Mouse (Mus musculus) layer of hippocampus, adult 18-20 months (tissue): ENCODE measurements at regions not wholly inside any gene's neighbourhood (a gene's known extent, or its start where the extent isn't known, plus 50 kb on each side); places are given as distances from the start of the nearest gene placed in this dataset.

Experiments
- DNase-seq, 2 experiments: peaks; one replicate each; pipeline ENCODE4 v3.0.0; 2022; ENCODE audit warnings: low spot score in 2 of 2

DNA sequence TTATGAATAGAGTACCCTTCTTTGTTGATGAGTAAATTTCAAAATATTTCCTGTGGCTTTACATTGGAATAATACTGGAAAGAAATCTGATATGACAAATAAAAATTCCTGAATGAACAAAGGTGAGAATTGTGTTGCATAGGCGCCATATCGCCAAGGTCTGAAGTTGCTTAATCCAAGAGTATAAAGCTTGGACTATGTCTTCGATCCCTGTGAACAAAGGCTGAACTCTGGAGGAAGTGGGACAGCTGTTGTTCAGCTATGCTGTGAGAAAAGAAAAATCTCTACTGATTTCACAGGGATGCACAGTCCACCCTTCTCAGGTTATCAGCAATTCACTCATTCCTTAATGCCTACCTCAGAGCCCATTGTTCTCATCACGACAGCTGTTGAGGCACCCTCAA lies 319.3 kb upstream of the Gm9747 start:
- DNase-seq = no peak

DNA sequence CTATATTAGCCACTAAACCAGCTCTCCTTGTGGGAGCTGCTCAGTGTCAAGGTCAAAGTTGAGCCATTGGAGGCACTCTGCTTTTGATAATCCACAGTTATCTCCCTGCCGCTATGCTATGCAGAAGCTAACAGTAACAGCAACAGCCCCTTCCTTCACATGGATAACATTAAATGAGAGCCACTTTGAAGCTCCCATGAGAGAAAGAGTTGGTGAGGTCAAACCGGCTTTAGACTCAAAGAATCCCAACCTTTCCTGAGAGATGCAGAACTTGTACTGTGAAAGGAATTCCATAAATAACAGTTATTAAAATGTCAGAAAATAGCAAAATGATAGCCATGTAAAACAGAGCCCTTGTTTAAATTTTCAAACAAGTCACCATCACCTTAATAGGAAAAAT lies 316.1 kb upstream of the Gm9747 start:
- DNase-seq = no peak

DNA sequence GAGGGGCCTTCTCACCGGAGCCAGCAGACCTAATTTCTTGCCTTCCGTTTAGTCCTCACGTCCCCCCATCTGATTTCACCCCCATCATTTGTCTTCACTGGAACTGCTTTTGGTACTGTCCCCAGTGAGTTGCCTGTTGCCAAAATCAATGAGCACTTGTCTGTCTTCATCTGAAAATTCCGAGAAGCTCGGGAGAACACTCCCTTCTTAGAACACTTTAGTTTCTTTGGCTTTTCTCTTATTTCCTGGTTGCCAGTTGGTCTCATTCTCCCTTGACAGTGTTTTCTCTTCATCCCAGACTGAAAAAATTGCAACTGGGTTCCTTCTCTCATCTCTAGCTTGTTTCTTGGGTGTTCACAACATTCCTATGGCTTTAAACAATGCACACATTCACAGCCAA lies 305.2 kb upstream of the Gm9747 start:
- no peak for DNase-seq

DNA sequence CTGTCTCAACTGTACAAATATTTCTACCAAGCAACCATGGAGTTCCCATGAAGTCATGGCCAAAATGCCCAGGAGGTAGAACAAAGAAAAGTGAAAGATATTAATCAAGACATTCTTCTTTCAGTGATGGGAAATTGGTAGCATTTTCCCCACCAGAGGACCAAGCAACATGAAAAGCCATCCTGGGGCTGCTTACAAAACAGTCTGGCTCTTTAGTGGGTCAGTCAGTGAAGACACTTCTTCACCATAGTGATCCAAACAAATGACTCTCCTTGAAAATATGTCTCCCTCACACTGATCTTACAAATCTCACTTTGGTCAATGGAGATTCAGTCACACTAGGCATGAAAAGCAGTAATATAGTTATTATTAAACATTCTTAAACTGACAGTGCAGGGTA lies 299.8 kb upstream of the Gm9747 start:
- DNase-seq = no peak

DNA sequence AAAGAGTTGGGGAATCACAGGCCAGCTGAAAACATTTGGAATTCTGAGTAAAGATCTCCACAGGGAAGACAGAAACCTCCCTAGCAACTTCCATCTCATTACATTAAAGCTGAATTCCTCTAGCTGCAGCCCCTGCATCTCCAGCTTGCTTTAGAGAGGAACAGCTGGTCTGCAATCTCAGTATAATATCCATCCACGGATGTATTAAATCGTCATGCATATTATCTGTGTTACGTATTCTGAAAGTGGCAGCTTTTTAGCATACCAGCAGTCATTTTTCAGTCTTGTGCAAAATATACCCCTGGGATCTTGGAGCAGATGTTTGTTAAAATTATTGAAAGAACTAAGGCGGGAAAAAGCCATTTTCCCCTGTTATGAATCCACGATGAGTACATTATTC lies 287.7 kb upstream of the Gm9747 start:
- no peak for DNase-seq

DNA sequence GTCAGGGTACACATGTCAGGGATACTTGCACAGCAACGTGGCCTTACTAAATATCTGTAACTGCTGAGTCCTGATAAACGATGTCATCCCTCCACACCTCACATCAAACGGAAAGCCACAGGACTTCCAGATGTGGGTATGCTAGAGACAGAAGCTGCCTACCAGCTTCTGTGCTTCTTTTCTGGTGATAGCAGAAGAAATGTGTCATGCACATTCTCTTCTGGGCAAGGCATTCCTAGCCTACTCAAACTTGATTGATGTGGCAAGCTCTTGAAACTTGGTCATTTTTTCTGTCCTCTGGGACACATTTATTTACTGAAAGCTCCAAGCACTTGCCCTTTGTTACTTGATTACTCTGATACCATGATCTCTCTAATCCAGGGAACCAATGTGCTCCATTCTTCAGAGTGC lies 282.8 kb upstream of the Gm9747 start:
- DNase-seq = no peak

DNA sequence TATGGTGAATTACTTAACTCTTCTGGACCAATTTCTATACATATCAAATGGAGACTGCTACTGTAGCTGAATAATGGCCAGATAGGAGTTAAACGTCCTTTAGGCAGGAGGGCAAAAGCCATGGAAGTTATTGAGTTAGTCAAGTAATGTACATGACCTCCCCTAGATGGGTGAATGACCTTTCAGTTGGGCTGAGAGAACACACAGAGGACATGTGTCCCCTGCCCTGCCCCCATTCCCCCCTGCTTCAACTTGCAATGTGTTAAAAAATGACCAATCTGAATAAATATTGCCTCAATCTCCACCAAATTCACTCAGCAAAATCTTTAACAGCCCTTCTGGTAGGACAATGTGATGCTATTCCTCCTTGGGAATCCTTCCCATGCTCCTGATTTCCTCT lies 282.1 kb upstream of the Gm9747 start:
- DNase-seq = no peak

DNA sequence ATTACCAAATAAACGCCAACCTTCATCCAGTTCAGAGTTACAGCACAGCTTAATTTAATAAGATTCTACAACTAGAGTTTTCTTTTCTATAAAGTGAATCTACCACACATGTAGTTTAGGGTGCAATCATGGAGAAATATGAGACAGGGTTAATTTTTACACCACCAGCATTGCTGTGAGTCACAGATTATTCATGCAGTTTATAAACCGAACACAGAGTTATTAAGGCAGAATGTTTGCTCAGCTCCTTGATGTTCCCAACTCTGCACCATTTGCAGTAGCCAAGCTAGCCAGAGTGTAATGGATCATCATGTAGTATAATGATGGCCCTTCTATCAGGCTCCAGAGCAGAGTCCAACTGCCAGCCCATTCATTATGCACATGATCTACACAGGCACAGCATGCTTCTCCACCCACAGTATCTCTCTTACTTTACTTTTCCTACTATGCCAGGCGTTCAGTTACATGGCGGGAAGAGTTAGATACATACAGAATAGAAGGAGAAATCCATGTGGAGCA lies 281.4 kb upstream of the Gm9747 start:
- no peak for DNase-seq

DNA sequence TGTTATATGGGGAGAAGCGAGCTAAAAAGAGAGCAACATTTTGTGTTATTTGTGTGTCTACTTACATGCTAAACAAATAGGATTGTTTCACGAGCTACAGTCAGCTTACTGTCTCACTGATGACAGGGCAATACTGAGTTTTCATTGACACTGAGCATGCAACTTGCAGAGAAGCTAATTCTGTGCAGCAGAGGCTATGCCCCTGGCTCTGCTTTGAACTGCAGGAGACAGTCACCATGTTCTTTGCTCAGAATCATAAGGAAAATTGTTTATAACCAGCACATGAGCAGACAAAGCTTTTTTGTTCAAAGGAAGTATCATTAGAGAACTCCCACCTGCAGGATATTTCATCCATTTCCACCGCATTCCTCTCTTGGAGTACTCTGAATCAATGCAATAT lies 280.8 kb upstream of the Gm9747 start:
- no peak for DNase-seq

DNA sequence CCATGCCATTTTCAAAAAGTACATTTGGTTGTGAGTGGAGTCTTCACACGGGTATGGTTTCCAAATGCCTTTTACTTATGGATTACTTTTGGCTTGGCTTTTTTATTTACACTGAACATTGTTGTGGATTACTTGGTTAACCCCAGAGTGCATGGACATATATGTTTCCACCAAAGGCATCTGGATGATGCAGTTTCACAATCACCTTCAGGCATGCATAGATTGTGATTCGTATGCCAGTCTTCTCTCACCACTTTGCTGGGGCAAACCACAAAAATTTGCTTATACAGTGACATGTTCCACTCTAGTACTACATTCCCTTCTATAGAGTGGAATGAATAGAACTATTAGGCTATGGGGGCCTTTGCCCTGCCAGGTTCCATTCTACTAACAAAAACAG lies 278.4 kb upstream of the Gm9747 start:
- no peak for DNase-seq

DNA sequence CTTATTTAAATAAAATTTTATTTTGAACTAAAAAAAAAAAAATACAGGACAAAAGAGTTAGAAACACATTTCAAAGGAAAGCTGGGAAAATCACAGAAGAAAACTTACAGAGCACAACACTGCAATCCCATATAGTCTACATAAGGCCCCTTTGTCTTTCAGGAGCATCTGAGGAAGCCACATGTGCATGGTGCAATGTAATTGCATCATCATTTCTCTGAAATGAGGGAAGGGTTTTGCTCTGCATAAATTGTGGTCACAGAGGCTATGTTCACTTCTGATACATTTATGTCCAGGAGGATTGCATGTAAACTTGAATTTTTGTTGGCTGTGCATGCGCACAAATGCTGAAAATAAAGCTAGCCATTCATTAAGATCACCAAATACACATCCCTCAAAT lies 265.9 kb upstream of the Gm9747 start:
- DNase-seq = no peak

DNA sequence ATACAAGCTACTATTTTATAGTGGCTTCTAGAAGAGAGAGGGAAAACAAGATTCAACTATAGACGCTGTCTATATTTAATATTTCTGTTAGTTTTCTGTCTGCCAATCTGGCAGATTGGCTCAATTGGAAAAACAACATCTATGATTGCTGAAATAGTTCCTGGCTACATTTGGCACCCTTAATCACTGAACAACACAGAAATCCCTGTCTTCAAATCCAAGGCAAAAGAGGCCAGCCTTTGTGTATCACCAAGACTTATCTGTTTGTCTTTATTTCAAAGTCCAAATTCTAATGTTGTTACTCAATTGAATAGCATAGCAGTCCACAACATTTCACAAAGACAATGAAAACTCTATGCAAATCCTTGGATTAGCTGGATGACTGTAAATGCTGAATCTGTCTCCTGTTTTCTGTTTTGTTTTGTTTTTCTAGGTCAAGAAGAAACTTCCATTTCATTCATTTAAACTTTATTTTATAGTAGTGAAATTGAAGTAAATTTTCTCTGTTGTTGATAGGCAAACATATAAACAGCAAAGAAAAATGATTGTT lies 265.1 kb upstream of the Gm9747 start:
- DNase-seq = peak in 1 of 2 experiments; percentile 13

DNA sequence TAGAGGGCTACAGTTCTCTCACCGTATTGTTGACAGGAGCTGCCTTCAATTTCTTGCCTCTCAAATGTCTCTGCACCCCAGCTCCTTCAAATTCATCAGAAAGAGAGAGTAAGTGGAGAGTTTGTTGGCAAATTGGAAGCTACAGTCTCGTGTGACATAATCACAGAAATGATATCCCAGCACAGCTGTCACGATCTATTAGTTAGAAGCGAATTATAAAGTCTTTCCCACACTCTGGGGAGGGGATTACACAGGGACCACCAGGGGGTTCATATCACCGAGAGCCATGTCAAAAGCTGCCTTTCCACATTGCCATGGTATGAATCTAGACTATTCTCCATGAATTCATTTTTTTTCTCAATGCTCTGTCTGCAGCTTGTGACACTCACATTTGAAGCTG lies 260.3 kb upstream of the Gm9747 start:
- no peak for DNase-seq

DNA sequence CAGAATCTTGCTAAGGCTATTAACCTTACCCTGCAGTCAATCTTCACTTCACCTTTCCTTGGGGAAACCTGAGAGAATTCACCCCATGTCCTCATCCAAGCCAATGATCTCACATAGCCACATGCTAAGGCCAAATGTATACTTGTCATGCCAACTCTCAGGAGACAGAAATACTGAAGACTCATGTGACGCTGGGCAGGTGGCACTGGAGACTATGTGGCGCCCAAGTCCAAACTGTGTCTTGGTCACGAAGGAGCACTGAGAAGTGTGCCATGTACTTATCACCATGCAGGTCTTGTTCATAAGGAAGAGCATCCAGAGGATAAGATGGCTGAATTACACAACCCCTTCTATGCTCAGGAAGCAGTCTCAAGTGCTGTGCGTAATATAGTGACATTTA lies 259.4 kb upstream of the Gm9747 start:
- no peak for DNase-seq

DNA sequence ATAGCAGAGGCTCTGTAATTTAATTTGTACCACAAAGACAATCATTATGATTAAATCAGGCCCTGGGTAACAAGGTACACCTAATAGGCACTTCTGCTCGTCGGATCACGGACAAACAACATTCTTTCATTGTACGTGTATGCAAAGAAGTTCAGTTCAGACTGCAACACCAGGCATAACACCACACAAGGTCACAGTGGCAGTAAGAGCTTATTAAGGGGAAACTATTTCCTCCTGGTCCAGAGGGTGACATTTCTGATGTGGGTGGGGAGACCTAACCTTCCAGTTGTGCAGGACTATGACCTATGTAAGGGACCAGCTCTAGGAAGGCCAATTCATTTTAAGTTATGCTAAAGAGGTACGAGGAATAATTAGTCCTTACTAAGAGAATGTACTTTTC lies 225.0 kb upstream of the Gm9747 start:
- DNase-seq = no peak

DNA sequence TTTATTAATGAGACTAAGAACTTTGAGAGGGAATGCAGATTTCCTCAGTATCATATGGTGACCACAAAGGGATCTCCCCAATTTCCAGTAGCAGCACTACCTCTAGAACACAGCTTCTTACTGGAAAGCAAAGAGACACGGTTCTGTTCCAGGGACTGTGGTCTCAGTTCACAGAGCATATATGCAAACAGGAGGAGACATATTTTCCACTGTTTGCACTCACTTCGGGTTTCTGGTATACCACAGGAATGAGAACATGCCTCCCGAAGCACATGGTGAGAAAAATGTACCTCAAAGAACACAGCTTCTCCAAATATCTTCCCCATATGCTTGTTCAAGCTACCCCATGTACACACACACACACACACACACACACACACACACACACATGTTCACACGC lies 224.1 kb upstream of the Gm9747 start:
- no peak for DNase-seq

DNA sequence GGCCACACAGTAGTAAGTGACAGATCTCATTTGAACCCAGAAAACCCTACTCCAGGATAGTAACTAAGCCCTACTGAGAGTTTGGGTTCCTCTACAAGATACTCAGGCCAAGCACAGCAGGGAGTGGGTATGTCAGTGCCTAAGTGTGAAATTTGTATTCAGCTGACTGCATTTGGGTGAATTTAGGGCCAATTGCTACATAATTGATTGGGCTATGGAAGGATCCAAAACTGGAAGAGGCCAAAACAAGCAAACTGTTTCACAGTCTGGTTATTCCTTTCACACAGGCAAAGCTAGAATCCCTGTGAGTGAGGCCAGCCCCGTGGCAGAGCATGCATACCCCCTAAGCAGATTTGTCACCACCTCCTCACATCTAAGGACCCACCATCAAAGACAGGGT lies 221.9 kb upstream of the Gm9747 start:
- peak in 1 of 2 experiments; percentile 4 for DNase-seq

DNA sequence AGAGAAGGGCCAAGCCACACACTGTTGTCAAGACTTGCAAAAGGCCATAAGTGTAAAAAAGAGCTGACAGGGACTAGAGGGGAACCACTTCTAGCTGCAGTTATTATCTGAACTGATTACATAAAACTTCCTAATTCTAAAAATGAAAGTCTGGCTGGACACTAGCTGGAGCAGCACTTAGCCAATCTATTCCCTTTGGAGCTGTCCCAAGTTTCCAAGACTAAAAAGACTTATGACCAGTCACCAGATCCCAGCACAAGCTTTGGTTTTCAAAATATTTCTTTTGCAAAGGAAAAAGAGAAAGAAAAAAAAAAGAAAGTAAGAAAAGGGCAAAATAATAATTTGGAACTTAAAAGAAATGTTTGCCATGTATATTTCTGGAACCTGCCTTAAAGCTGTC lies 217.6 kb upstream of the Gm9747 start:
- DNase-seq = no peak

DNA sequence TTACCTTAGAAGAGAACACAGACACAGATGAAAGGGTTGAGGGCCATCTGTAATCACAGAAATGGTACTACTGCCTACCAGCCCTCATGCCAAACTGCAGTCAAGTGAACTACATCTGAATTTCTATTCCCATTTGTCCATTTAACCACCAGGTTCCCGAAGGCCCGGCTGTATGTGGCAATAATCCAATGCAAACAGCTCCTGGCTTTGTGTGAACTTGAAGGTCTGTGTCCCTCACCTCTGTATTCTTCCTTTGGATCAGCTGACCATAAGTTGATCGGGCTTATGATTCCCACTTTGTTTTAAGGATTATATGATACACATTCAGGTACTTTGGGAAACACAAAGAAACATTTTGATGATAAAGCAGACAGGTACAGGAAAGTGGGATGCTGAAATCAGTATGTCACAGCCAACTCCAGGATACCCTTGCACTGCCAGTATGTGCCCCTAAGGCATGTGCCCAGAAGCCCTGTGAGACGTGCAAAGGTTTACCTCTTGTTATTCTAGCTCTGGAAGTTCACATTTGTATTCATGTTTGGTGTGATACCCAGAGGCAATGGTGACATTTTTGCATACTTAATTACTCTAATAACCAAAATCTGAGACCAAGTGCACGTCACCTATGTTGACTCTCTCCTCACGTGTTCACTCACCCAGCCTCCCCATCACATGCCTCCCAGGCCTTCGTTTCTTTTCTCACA lies 214.1 kb upstream of the Gm9747 start:
- no peak for DNase-seq

DNA sequence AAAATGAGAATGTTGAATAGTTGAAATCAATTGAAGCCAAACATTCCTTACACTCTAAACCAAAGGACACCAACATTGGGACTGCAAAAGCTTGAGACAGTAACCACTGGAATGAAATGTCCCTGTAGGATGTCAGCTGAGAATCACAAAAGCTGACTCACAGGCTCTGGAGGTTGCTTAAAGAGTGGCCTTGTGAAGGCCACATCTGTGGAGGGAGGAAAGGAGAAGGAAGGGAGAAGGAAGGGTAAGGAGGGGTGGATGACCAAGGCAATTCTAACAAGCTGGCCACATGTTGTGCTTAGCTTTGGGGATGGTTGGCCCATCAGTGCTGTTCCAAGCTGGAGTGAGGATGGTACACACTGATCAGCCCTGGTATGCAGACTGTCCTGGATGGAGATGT lies 205.2 kb upstream of the Gm9747 start:
- DNase-seq = no peak

DNA sequence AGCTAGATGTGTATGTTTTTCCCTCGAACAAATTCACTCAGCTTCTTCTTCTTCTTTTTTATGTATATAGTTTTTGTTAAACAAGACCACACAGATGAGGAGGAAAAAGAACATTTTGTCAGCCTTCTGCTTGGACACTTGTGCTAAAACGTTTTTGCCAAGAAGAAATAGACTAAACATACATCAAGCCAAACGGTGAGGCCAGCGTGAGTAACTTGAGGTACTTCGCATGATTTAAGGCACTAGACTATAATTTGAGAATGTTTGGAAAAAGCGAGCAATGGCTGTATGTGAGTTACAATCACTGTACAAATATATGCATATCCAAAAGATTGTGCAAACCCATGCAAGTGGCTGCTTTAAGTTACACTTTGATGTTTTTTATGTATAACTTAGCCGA lies 201.8 kb upstream of the Gm9747 start:
- no peak for DNase-seq

DNA sequence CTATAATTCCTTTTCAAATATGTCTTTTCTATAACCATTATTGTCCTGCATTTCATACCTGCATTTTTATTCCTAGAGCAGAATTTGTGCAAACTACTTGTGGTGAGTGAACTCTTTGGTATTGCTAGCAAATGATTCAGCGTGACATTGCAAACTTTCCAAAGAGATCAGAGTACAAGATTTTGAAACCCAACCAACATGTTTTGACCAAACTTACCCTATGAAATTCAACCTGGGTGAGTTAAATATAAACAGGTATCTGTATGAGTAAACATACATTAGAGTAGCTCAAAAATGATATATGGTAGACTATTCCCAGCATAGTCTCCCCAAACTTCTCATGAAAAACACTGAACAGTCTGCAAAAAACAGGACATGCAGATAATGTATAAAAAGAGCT lies 200.5 kb upstream of the Gm9747 start:
- DNase-seq = no peak

DNA sequence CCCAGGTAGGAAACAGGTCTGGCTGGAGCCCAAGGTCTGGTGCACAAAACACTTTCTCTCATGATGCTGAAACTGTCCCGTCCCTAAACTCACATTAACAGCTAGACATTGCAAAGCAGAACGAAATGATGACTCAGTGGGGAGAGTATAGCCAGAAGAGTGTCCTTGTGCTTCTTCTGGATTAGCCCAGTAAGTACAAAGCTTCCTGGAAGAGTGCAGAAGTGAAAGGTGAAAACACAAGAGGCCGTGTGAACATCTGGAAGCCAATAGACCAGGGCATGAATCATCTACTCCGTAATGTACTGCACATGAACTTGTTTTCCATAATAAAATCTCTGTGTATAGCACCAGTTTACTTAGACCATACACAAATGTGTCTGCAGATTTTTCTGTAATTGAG lies 194.7 kb upstream of the Gm9747 start:
- DNase-seq = no peak
